Mouse (Mus musculus) erythroblast, embryonic 14.5 days (primary cell): ENCODE results near the gene Runx2. TPM values are rescaled to one million over a fixed set of nuclear protein-coding genes. Genes with fewer than 3 reads are reported as not detected.

Source experiments
- H3K27me3 ChIP-seq: 2 replicates; pipeline ENCODE4 v1.6.1; 2012; ENCODE audit warnings: inconsistent platforms; ENCODE audit not compliant: control insufficient read depth
- H3K36me3 ChIP-seq: 2 replicates; pipeline ENCODE4 v1.6.1; 2012; ENCODE audit warnings: mild to moderate bottlenecking, inconsistent platforms; ENCODE audit not compliant: control insufficient read depth
- H3K4me1 ChIP-seq: 2 replicates; pipeline ENCODE4 v1.6.1; 2012; ENCODE audit warnings: inconsistent platforms; ENCODE audit not compliant: control insufficient read depth
- H3K4me3 ChIP-seq: replicated peaks from 2 replicates; pipeline ENCODE3; 2012; ENCODE audit warnings: moderate library complexity, mild to moderate bottlenecking, inconsistent platforms
- H3K9me3 ChIP-seq: 2 replicates; pipeline ENCODE4 v1.6.1; 2012; ENCODE audit warnings: low read length, inconsistent platforms, mixed read lengths; ENCODE audit not compliant: control insufficient read depth
- GATA1 ChIP-seq: IDR thresholded peaks from 2 replicates; pipeline ENCODE4 v1.6.1; 2012; ENCODE audit warnings: low read length, inconsistent platforms, mixed read lengths
- TAL1 ChIP-seq: IDR thresholded peaks from 3 replicates; pipeline ENCODE4 v1.6.1; 2012; ENCODE audit warnings: low read length, inconsistent platforms, mixed read lengths
- polyA plus RNA-seq: library from polyadenylated mRNA; stranded (reverse); fragments of >175 nt; gene quantifications from 2 replicates; pipeline ENCODE4 v1.2.3, GENCODE M21; 2012

Runx2 gene
- polyA plus RNA-seq, 1 experiment: 0.05 TPM

DNA sequence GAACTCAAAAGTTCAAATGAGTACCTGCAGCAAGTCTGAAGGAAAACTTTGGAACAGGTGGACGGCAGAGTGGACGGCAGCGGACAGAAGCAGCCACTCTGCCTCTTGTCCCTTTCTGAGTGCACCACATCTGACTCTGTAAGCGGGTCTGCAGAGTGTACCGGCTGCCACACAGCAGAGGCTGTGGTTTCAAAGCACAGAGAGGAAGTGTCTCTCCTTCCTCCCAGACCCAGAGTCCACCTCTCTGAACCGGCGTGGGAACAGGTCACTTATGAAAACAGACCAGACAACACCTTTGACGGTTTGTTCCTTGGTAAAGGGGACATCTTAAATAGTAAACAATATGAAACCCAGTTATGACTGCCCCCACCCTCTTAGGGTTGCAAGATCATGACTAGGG is 207.2 kb downstream of the Runx2 start:
- H3K4me1 ChIP-seq: no peaks in the 10 kb centered on the region; the same call in 1 of the 2 replicates
- H3K36me3 ChIP-seq: no peaks in the 10 kb centered on the region
- H3K27me3 ChIP-seq: no peaks in the 10 kb centered on the region
- no peak overlapping the region for H3K4me3 ChIP-seq
- TF ChIP-seq TAL1: no peak
- TF ChIP-seq GATA1: no peak
- H3K9me3 ChIP-seq: peaks cover 4% of the 10 kb centered on the region; the same call in 1 of the 2 replicates

DNA sequence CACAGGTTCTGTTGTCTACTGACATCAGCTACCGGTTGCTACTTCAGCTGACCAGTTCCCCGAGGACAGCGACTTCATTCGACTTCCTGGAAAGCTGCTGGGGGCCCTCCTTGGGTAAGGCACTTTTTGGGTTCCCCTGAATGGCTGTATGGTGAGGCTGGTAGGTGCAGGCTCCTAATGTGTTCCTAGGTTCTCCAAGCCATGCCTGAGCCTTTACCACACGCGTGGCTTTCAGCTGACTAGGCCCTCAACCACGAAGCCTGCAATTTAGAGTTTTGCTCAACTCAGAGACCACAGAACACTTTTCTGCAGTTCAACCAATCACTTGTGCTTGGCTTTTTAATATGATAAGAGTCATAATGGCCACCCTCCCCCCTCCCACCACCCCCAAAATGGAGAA is 208.4 kb downstream of the Runx2 start:
- Histone ChIP-seq H3K27me3 (no peaks in the 10 kb centered on the region), H3K4me3 (no peak overlapping the region), H3K36me3 (no peaks in the 10 kb centered on the region), H3K9me3 (peaks cover 4% of the 10 kb centered on the region; the same call in 1 of the 2 replicates), H3K4me1 (no peaks in the 10 kb centered on the region; the same call in 1 of the 2 replicates)
- TF ChIP-seq GATA1 (no peak), TAL1 (no peak)

DNA sequence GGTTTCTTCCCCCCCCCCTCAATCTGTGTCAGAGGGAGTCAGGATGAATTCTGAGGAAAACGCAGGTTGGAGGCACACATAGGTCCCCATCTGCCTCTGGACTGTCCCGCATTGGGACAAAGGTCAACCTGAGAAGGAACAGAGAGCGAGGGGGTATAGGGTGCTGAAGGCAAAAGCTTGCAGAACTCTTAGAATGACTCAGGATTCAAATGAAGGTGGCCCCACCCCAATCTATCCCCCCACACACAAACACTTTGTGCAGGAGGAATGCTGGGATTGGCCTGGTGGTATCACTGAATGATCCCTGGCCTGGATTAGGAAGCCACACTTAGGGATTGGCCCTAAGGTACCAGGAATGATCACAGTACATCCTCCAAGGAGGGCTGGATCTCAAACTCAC is 208.8 kb downstream of the Runx2 start:
- H3K4me1 ChIP-seq: no peaks in the 10 kb centered on the region; the same call in 1 of the 2 replicates
- H3K36me3 ChIP-seq: no peaks in the 10 kb centered on the region
- H3K9me3 ChIP-seq: peaks cover 4% of the 10 kb centered on the region; the same call in 1 of the 2 replicates
- TF ChIP-seq TAL1: no peak
- no peak for TF ChIP-seq GATA1
- no peaks in the 10 kb centered on the region for H3K27me3 ChIP-seq
- H3K4me3 ChIP-seq: no peak overlapping the region

DNA sequence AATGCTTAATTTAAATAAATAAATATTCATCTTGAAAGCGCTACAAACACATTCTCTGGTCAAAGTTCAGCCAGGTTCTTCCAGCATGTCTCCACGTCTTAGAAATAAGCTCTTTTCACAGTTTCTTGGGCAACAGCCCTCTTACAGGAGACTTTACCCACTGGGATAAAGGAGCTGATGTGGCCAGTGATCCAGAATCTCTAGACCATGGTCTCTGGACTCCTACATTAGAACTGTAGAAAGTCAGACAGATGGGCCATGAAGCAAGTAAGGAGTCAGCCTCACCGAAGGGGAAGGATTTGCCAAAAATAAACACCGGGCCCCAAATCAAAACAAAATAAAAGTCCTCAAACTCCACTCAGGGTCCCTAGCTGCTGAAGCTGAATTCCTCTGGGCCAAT is 211.4 kb downstream of the Runx2 start:
- TF ChIP-seq GATA1 (no peak), TAL1 (no peak)
- no peaks in the 10 kb centered on the region for H3K27me3 ChIP-seq
- no peaks in the 10 kb centered on the region for H3K9me3 ChIP-seq
- no peak overlapping the region for H3K4me3 ChIP-seq
- H3K36me3 ChIP-seq: no peaks in the 10 kb centered on the region
- H3K4me1 ChIP-seq: no peaks in the 10 kb centered on the region

DNA sequence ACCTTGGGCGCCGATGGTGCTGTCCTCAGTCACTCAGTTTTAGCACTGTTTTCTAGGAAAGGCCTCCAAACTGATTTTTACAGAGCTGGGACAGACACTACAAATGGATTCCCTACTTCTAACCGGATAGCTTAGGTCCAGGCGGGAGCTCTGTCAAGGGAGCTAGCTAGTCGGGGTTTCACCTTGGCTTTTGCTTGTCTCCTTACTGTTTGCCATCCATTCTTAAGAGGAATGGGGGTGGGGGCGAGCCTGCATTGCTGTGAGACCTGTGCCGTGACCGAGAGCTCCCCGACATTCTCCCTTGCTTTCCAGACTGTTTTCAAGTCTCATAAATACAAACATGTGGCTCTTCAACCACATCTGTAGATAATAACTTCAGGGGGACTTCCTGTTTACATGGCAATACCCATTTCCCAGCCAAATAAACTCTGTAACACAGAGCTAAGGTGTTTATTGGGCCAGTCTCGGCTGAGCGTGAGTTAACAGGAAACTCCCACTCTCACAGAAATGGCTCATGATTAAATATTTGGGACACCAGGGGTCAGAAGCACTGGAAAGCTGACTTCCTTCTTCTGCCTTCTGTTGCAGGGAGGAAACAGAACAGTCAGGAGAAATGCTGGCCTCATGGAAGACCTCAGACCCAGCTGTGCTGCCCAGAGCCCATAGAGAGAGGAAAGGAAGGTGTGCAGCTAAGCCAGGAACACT is 213.1 kb downstream of the Runx2 start:
- H3K9me3 ChIP-seq: no peaks in the 10 kb centered on the region
- no peaks in the 10 kb centered on the region for H3K4me1 ChIP-seq
- TF ChIP-seq TAL1: no peak
- no peak for TF ChIP-seq GATA1
- no peaks in the 10 kb centered on the region for H3K36me3 ChIP-seq
- no peak overlapping the region for H3K4me3 ChIP-seq
- H3K27me3 ChIP-seq: no peaks in the 10 kb centered on the region

DNA sequence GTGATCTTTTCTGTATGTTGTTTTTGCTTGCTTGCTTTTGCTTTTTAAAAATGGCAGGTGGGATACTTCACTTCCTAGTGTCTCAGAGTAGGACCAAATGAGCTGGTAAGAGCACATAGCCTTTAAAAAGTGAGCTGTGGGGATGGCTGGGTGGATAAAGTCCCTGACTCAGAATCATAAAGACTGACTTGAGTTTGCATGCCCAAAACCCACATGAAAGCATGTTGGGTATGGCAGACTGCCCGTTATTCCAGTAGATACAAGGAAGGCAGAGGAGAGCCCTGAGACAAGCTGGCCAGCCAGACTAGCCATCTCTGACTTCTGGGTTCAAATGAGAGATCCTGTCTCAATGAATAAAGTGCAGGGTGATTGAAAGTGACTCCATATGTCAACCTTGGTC is 214.7 kb downstream of the Runx2 start:
- no peak overlapping the region for H3K4me3 ChIP-seq
- no peak for TF ChIP-seq GATA1
- no peak for TF ChIP-seq TAL1

DNA sequence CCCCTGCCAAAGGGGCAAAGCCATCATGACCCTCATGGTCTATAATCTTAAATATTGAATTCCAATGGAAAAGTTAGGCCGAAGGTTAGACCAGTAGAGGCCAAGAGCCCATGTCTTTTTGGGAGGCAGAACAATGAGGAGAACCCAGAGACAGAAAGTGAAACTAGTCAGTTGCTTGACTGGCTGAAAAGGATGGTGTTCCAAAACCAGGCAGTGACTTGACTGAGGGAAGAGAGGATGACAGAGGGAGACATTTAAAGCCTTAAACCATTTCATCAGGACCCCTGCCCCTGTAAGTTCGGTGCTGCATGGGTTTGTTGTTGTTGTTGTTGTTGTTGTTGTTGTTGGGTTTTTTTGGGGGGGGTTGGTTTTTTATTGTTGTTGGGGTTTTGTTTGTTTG is 215.5 kb downstream of the Runx2 start:
- Histone ChIP-seq H3K4me3 (no peak overlapping the region), H3K27me3 (no peaks in the 10 kb centered on the region), H3K36me3 (no peaks in the 10 kb centered on the region), H3K4me1 (no peaks in the 10 kb centered on the region), H3K9me3 (no peaks in the 10 kb centered on the region)
- no peak for TF ChIP-seq TAL1
- no peak for TF ChIP-seq GATA1

More for the DNA sequence above, 214.7 kb downstream of the Runx2 start:
- no peaks in the 10 kb centered on the region for H3K9me3 ChIP-seq
- H3K36me3 ChIP-seq: no peaks in the 10 kb centered on the region
- H3K4me1 ChIP-seq: no peaks in the 10 kb centered on the region
- no peaks in the 10 kb centered on the region for H3K27me3 ChIP-seq

DNA sequence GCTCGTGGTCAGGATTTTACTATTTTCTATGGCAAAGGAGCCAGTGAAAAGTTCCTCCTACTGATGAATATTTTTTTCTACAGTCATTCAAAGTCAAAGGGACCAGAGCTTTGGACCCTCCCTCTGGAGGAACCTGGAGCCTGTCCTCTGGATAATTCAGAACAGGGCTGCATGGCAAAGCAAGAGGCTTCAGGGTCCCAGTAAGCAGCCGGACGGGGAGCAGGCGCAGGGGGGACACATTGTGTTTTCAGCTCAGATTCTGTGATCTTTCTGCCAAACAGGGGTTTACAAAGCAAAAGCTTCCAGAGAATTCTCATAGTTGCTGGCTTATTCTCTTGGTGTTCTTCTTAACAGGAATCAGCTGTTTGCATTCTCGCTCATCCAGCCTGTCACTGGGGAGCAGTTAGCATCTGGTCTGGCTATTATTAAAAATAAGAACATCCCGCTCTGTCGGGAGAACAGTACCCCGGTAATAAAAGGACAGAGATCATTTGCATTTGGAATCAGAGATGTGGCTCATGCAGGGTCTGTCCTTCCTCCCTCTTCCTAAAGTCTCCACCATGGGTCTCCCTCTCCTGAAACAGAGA is 216.6 kb downstream of the Runx2 start:
- Histone ChIP-seq H3K9me3 (no peaks in the 10 kb centered on the region), H3K36me3 (no peaks in the 10 kb centered on the region), H3K4me3 (no peak overlapping the region), H3K4me1 (no peaks in the 10 kb centered on the region), H3K27me3 (no peaks in the 10 kb centered on the region)
- TF ChIP-seq GATA1 (no peak), TAL1 (no peak)

DNA sequence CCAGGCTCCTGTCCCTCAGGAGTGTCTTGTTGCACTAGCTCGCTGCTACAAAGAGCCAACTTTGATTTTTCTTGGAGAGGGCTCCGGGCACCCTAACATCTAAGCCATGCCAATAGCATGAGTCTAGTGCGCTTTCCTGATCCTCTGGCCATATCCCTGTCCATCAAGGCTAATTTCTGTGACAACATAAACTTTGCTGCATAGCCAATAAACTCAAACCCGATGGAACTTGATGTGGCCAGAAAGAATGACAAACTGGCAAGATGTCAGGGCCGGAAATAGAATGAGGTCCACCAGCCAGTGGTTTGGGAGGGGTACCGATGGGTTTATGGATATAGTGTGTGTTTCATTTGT is 221.9 kb downstream of the Runx2 start:
- no peaks in the 10 kb centered on the region for H3K4me1 ChIP-seq
- no peaks in the 10 kb centered on the region for H3K27me3 ChIP-seq
- no peak overlapping the region for H3K4me3 ChIP-seq
- H3K9me3 ChIP-seq: no peaks in the 10 kb centered on the region
- TF ChIP-seq TAL1 (no peak), GATA1 (no peak)
- no peaks in the 10 kb centered on the region for H3K36me3 ChIP-seq
